Mouse (Mus musculus): Measurements from ENCODE around the gene Tmem82.

Gene Tmem82

DNA sequence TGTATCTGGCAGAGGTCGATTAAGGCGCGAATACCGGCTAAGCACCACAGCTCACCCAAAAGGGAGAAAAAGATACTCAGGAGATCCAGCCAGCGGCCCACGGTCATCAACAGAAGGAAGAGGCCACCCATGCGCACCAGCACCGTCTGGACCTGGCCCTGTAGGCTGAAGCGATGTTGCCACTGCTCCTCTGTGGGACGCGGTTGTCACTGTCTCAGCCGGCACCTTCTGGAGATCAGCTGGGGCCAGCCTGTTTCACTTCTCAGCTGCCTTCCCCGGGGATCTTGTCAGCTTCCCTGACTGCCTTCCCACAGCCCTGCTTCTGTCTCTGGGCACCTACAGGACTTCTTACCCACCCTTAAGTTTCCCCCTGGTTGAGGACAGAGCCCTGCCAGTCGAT is 3.5 kb downstream of the Tmem82 start:
- DNase-seq (ENCODE audit: low spot score) = no peak

DNA sequence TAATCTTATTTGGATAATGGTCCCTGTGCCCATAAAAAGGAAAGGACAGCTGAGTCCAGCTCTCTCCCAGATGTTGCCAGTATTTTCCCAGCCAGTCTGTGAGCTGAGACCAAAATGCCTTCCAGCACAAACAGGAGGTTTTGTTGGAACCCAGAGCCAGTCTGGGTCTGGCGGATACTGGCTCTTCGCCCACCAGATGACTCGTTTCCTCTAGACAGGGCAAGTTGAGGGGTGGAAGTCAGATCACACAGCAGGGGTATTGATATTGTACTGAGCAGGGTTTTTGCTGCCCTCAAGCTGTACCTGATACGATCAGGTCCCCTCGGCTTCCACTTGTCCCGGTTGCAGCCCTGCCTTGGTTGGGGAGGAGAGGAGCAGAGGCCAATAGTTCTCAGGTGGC is 8.9 kb downstream of the Tmem82 start:
- no peak for DNase-seq (ENCODE audit: low spot score)

DNA sequence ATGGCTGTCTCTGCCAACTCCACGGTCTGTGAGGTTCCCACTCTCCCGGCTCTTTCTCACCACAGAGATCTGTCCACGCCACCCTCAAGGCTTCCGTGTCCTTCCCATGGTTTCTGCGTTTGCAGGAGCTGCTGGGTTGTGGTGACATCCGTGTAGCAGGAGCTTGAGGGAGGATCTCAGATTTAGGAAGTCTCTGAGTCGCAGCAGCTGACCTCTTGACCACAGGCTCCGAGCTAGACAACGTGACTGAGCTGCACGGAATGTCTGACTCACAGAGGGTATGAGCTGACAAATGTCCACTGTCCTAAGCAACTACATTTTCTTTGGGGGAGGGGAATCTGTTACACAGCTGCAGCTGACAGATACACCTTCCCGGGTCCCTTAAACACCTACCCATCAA is 12.6 kb downstream of the Tmem82 start, which contains the start of gene Fblim1:
Fblim1 (minus strand) TSS at position 236 of the 400 bp plus-strand sequence.
- DNase-seq (ENCODE audit: low spot score) = no peak

DNA sequence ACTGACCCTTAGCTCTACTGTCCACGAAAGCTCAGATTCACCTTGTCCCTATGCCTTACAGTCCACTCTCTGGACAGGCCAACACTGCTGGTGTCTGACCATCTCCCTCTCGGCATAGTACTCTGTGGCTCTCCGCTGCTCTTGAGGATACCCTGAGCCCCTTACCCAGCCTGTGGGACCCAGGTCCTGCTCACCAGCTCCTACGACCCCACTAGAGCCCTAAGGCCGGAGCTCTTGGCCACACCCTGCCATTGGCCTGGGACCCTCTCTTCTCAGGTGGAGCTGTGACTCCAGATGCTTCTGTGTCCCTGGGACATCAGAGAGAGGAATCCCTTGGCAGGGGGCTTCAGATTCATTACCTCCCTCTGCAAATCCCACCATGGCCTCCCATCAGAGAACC is 13.0 kb downstream of the Tmem82 start:
- no peak for DNase-seq (ENCODE audit: low spot score)

DNA sequence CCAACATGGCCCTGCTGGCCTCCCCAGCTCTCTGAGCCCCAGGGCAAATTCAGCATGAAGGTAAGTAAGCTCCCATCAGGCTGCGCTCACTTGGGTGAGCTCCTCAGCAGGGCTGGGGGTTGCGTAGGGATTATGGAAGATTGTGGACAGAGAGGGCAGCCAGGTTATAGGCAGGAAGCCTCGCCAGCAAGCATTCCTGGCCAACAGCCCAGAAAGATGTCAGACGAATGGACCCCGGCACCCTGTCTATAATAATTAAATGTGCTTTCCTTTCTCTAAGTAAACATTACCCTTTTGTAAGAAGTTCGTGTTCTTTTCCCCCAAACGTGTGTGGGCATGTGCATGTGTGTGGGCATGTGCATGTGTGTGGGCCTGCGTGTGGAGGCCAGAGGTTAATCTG is 13.9 kb downstream of the Tmem82 start:
- no peak for DNase-seq (ENCODE audit: low spot score)

DNA sequence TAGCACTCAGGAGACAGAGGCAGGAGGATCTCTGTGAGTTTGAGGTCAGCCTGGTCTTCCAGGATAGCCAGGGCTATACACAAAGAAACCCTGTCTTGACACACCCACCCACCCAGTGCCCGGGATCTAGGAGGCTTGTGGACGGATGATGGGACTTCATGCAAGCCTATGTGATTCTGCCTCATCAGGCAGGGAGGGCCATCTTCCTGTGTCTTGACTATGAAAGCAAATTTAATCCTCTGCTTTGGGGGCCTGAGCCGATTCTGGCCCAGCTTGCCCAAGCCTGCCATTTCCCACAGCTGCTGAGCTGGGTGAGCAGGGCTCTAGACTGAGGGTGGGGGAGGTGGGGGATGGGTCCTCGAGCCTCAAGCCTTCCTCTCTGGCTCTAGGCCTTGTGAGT is 14.5 kb downstream of the Tmem82 start:
- DNase-seq (ENCODE audit: low spot score) = no peak

DNA sequence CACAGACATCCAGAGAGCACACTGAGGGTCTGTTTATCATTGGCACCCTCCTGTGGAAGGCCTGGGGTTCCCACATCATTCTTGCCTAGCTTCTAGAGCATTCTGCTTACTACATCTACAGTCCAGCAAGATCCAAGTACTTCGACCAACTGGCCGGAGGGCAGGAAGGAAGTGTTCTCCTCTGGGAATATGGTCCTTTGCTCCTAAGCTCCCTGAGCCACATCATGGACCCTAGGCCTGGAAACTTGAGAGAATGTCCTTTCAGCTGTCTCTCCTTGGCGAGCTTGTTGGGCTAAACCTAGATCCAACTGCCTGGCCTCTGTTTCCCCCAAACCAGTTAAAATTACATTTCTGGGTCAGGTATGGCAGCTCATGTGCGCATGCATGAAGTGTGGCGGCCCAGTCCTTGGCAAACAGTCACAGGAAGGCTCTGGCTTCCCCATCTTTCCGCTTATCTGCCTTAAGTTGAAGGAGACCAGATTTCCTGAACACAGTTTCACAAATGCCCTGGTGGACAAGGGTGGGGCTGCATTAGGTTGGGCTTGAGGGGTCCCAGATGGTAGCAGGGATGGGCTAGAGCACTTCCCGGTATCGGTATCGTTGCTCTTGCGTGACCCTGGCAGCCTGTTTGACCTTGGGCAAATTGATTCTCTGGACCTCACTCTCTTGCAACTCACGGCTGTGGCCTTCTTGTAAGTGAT is 15.8 kb downstream of the Tmem82 start:
- DNase-seq (ENCODE audit: low spot score) = no peak

DNA sequence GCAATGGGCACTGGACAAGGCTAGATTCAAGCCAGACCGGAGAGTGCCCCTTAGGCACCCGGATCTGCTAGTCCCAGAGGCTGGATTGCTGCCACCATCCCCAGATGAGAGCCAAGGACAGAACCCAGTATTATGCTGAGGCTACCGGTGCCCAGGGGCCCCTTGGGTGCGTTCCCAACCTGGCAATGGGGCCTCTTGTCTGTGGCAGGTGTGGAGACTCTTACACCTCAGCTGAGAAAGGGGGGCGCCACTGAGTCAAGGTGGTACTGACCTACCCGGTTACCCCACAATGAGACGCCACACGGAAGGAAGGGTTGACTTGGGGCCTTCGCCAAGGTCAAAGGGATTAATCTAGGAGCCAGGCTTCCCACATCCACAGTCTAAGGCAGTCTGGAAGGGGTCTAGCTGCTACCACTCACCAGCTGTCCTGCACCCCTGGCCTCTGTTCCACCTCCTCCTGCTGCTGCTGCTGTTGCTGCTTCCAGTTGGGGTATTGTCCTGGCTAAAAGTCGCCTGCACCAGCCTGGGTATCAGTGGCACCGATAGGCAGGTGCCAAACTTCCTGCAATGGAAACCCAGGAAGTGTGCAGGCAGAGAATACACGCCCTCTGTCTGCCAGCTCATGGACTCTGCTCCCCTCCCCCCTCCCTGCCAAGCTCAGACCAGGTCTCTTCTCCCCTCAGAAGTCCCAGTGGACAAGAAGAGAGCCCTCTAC is 17.1 kb downstream of the Tmem82 start:
- DNase-seq (ENCODE audit: low spot score) = no peak

DNA sequence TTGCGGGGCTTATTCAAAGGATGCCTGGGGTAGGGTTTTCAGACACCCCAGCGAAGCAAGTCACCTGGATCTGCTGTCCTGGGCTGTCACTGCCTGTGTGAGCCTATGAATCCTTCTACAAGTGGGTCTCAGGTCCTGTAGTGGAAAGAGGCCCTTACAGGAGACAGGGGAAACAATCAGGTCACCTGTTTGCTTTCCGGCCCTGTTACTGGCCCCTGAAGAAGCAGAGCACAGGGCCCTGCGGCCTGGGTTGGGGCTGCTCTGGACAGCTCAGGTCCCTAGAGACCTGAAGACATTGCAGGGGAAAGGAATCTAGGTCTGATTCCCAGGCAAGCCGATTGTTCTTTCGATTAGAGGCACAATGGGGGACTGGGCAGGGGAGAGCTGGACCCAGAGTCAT is 18.1 kb downstream of the Tmem82 start:
- no peak for DNase-seq (ENCODE audit: low spot score)

DNA sequence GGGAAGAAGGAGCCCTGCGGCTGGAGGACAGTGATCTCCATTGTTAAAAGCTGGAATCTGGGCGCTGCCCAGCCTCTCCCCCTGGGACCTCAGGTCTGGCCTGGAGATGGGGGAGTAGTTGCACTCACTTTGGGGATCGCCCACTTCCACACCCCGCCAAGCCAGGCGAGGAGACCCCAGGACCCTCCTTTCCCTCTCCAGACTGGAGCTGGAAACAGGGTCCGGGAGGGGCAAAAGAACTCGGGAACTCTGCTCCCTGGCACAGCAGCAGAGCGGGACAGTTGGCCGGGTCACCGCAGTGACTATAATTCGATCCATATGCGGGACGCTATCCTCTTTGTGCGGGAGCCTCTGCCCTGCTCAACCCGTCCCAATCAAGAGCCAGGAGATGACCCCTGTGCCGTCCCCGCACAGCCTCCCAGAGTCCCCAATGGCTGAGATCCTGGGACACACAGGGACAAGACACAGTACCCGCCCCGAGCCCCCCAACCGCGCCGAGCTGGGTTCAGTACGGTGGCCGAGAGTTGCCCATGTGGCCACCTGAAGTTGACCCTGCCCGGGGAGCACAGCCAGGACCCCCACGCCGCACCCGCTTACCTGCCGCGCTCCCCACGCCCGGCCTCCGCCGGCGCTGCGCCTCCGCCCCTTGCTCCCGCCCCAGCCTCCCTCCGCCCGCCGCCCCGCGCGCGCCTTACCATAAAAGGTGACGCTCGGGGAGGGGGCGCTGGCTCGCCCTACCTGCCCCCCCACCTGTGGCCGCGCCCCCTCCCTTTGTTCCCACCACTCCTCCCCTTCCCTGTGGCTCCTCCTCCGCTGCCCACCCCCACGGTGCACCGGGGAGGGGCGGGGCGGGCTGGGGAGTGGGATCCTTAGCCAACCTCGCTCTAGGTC is 18.9 kb downstream of the Tmem82 start:
- DNase-seq (ENCODE audit: low spot score) = no peak

DNA sequence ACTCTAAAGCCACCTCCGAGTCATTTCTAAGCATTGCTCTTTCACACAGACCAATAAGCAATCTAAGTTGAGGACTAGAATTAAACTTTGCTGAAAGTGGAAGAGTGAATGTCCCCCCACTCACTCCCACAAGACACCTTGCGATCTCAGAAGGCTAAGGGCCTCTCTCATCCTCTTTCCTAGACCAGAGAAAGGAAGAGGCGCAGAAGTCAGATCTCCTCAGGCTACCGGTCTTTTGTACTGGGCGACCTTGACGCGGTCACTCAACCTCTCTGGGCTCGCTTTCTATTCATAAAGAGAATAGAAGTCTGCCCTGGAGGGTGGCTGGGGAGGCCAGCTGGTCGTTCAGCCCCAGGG is 19.6 kb downstream of the Tmem82 start:
- no peak for DNase-seq (ENCODE audit: low spot score)

DNA sequence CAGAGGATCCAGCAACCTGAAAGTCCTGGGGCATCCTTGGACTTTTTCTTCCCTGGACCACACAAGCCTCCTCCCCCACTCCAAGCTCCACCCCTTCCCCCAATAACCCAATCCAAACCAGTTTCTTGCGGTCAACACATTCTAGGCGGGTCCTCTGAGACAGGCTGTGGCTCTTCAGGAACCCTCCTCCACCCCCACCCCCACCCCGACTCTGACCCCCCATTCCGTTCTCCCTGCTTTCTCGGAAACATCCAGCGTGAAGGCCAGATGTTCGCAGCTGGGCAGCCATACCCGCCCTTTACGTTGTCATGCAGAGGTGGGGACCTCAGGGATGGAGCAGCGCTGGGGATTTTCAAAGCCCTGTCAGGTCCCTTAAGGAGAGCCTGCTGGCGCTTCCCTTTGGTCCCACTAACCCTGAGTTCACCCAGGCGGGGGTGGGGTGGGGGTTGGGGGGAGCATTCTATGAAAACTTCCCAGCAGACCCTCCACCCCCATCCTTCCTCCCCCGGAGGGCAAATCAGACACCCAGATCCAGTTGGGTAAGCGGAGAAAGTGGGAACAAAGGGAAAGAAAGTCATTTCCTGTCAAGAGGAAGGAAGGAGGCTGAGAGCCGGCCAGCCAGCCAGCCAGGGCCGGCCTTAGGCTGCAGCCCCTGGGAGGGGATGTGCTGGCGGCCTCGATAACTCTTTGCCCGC is 20.1 kb downstream of the Tmem82 start:
- no peak for DNase-seq (ENCODE audit: low spot score)

DNA sequence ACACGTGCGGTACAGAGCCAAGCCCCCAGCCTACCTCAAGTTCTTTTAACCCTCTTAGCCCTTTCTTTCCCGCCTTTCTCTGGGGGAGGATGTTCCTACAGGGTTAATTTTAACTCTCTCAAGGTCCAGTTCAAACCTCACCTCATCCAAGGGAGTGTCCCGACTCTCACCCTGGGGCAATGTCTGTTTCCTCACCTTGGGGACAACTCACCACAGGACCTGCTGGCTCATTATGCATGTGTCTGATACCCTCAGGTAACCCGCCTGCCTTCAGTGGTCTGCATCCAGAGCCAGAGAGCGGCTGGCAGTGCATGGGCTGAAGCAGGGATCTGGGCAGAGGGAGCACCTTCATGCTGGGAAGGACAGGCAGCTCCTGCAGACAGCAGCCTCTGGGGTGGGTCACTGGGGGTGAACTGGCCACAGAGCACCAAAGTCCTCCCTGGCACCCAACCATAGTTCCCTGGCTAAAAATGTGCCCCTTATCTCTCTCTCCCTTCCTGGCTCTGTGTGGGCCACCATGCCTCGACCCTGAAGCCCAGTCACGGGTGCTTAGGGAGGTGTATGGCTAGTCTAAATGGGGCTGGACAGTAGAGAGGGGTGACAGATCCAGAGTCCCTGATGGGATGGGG is 21.6 kb downstream of the Tmem82 start:
- no peak for DNase-seq (ENCODE audit: low spot score)

DNA sequence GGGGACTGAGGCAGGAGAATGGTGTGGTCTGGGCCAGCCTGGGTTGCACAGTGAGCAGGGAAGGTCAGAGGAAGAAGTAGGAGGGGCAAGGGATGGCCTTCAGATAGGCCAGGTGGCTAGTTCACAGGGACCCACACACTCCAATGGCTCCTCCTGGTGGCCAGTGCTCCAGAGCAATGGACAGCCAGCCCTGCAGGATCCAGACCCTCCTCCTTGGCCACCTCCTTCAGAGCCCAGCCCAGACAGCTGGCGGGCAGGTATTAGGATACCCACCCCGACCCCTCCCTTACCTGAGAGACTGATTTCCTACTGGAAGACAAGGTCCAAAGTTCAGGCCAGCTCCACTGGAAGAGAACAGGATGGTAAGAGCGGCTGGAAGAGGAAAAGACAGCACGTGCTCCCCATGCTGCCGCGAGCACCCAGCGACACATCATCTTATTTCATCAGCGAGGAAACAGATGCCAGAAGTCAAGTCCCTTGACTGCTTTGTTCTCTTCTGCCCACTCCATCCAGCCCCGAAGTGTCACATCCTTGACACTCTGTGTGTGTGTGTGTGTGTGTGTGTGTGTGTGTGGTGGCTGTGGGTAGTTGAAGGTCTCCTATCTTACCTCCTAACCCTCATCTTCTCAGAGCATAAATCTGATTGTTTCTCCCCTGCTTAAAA is 22.7 kb downstream of the Tmem82 start:
- no peak for DNase-seq (ENCODE audit: low spot score)

DNA sequence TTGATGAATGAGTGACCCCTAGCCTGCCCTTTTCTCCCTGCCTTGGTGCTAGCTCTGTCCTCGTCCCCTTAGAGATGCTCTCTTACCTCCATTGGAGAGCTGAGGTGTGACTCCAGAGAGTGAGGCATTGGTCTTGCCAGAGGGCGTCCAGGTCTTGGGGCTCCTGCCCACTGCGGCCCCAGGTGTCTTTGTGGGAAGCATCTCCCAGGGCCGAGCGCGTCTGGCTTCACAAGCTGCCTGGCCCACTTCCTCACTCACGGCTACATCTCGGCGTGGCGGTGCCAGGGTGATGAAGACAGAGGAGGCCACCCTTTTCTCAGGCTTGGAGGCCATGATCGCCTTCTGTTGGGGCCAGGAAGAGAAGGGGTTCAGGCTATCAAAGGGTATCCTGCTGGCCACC is 23.3 kb downstream of the Tmem82 start:
- no peak for DNase-seq (ENCODE audit: low spot score)

DNA sequence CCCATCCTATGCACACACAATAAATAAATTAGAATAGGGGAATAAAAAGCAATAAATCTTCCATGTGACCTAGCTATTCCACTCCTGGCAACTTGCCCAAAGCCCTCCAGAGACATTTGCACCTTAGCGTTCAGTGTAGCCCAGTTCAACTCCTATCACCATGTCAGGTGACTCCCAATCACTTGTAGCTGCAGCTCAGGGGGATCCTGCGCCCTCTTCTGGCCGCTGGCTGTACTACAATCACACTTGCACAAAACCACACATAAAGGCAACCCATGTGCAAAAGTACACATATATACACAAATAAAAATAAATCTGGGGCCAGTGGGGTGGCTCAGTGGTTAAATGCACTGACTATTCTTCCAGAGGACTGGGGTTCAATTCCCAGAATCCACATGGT is 26.9 kb downstream of the Tmem82 start:
- no peak for DNase-seq (ENCODE audit: low spot score)

DNA sequence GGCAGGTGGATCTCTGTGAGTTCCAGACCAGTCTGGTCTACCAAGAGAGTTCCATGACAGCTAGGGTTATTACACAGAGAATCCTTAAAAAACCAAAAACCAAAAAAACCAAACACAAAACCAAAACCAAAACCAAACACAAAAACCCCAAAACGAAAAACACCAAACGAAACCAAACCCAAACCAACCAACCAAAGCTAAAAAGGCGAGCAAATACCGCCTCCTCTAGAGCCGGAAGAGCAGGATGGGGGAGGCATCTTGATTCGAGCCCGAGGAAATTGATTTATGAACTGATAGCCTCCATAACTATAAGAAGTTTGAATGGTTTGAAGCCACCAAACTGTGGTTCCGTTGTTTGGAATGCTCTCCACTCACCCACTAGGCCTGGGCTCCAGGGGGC is 34.5 kb downstream of the Tmem82 start:
- no peak for DNase-seq (ENCODE audit: low spot score)

DNA sequence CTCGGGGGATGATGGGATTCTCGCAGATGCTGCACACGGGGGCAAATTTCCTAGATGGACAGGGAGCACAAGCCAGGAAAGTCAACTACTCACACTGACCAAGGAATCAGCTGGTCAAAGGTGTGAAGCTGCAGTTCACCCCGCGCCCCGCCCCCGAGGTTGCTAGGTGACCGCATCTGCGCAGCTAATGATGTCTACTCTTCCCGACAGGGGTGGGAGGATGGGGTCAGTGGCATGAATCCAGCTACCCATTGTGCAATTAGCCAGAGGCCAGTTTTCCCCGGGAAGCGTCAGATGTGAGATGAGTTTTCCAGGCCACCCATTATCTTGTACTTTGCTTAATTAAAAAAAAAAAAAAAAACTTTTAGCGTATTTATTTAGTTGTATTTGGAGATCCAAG is 37.4 kb downstream of the Tmem82 start:
- no peak for DNase-seq (ENCODE audit: low spot score)

DNA sequence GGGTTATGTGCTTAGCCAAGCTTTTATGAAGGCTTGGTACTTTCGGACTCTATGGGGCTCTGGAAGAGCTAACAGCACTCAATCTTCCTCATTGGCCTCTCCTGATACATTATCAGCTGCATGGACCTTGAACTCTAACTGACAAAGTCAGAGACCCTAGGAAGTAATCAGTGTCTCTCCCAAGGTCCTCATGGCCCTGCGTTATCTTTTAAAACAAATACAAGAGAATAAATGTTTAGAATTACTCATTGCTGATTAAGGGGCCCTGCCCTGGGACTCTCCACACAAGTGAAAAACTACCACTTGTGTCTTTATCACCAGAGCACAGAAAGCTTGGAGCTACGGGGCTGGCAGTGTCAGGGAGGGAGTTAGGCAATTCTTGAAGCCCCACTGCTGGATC is 39.6 kb downstream of the Tmem82 start:
- no peak for DNase-seq (ENCODE audit: low spot score)

DNA sequence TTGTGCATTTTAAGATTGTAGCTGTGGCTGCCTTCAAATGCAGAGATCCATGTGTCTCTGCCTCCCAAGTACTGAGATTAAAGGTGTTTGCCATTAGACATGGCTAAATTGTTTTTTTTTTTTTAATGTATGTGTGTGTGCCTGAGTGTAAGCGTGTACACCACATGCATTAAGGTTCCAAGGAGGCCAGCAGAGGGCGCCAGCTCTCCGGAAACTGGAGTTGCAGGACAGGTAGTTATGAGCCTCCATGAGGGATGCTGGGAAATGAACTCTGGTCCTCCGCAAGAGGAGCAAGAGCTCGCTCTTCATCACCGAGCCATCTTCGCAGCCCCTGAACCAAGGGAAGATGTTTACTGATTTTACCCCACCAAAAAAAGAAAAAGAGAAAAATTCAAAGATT is 41.6 kb downstream of the Tmem82 start:
- DNase-seq (ENCODE audit: low spot score) = no peak

DNA sequence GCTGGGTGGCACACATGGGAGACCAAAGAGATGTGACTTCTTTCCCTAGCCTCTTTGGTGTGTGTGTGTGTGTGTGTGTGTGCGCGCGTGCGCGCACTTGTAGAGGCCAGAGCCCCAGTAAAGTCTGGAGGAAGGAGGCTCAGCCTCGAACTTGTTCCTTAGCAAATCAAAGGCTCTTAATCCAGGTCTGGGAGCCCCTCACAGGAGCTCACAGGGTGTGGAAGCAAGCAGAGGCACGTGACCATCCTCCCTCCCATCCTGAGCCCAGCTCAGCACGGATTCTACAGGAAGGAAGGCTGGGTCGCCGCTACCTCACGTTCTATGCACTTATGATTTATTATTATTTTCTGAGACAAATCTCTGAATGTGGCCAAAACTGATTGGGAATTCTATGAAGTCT is 42.0 kb downstream of the Tmem82 start:
- no peak for DNase-seq (ENCODE audit: low spot score)

Data from urinary bladder, postnatal 10 days (tissue).